Mouse (Mus musculus): ENCODE data around the gene Notch1. TPM values are rescaled to one million over a fixed set of nuclear protein-coding genes. Genes with fewer than 3 reads are reported as not detected.
A peak's percentile ranks its signal among the peaks of the same experiment; 100 is the strongest.

Gene Notch1
- polyA plus RNA-seq, 2 experiments, result 1.7 to 2.1 TPM

DNA sequence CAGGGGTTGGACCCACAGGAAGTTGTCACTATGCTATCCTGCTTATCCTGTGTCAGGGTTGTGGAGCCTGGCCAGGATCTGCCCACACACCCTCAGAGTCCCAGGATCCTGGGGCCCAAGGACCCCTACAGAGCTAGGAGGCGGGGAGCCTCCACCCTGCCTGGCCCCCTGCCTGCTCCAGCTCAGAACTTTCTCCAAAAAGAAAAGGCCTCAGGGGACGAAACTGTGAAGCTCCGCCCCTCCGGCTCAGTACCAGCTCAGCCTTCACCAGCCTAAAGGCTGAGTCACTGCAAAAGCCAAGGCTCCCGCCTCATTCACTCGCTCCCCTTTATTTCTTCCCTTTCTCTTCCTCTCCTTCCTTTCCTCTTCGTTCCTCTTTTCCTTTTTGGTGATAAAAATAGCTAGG lies 9.0 kb downstream of the Notch1 start:
- no peak for DNase-seq (ENCODE audit: low read depth in 3 of 3, low spot score in 3 of 3)
- no peaks in the 10 kb centered on the region for H3K9me3 ChIP-seq (ENCODE audit: control insufficient read depth, low read length)
- no peak for ATAC-seq (ENCODE audit: insufficient read depth)
- no peak overlapping the region for H3K9ac ChIP-seq (replicated peaks)
- WGBS (ENCODE audit: insufficient replicate concordance), result 6% methylated on average over 7 of the region's 7 CpGs
- no peak overlapping the region for H3K27ac ChIP-seq
- peaks cover 23% of the 10 kb centered on the region for H3K27me3 ChIP-seq (ENCODE audit: control insufficient read depth, insufficient read depth, low read length)
- H3K4me3 ChIP-seq (ENCODE audit: insufficient read depth in 1 of 2, low read depth in 2 of 2, low read length in 2 of 2), result no peak overlapping the region
- no peaks in the 10 kb centered on the region for H3K36me3 ChIP-seq (replicated peaks; ENCODE audit: control insufficient read depth, insufficient read depth, low read depth)
- peaks cover 0 to 8% of the 10 kb centered on the region in 2 experiments; a peak in 2 of 4 replicates for H3K4me1 ChIP-seq (replicated peaks; ENCODE audit: control insufficient read depth in 2 of 2, insufficient read depth in 2 of 2, low read length in 1 of 2)
- TF ChIP-seq EP300 (IDR thresholded peaks at IDR 0.05; ENCODE audit: low read depth) (no peak), CTCF (IDR thresholded peaks at IDR 0.05; ENCODE audit: low read depth) (no peak)
- no peak overlapping the region; the same call in 1 of the 2 replicates for H3K4me2 ChIP-seq (ENCODE audit: low read depth)

DNA sequence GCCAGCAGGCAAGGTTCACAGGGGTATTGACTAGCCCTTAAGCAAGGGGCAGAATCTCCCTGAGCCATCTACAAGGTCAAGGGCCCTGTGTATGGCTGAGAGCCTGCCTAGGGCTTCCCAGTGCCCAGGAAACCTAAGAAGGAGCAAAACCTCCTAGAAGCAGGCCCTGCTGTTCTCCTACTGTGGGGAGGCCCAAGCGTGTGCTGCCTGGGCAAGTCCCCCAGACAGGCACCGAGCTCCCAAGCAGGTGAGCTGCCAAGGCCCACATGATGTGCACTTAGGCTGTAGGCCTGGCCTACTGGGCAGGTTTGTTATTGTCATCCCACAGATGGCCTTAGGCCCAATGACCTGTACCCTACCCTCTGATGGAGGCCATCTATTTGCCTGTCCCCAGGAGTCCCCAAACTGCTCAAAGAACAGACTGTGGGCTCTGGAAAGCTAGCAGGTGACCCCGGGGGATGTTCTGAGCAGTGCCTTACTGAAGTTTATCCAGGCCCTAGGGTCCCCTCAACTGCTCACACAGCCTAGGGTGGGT lies 9.7 kb downstream of the Notch1 start:
- TF ChIP-seq CTCF (IDR thresholded peaks at IDR 0.05; ENCODE audit: low read depth) (no peak), EP300 (IDR thresholded peaks at IDR 0.05; ENCODE audit: low read depth) (no peak)
- no peaks in the 10 kb centered on the region for H3K9me3 ChIP-seq (ENCODE audit: control insufficient read depth, low read length)
- H3K4me3 ChIP-seq (ENCODE audit: insufficient read depth in 1 of 2, low read depth in 2 of 2, low read length in 2 of 2), result no peak overlapping the region
- peaks cover 30% of the 10 kb centered on the region for H3K27me3 ChIP-seq (ENCODE audit: control insufficient read depth, insufficient read depth, low read length)
- 57% methylated on average over 3 of the region's 3 CpGs for WGBS (ENCODE audit: insufficient replicate concordance)
- no peak for ATAC-seq (ENCODE audit: insufficient read depth)
- H3K9ac ChIP-seq (replicated peaks), result no peak overlapping the region
- DNase-seq (ENCODE audit: low read depth in 3 of 3, low spot score in 3 of 3), result no peak
- H3K4me2 ChIP-seq (ENCODE audit: low read depth), result no peak overlapping the region
- peaks cover 0 to 8% of the 10 kb centered on the region in 2 experiments; a peak in 2 of 4 replicates for H3K4me1 ChIP-seq (replicated peaks; ENCODE audit: control insufficient read depth in 2 of 2, insufficient read depth in 2 of 2, low read length in 1 of 2)
- no peak overlapping the region for H3K27ac ChIP-seq
- no peaks in the 10 kb centered on the region for H3K36me3 ChIP-seq (replicated peaks; ENCODE audit: control insufficient read depth, insufficient read depth, low read depth)

DNA sequence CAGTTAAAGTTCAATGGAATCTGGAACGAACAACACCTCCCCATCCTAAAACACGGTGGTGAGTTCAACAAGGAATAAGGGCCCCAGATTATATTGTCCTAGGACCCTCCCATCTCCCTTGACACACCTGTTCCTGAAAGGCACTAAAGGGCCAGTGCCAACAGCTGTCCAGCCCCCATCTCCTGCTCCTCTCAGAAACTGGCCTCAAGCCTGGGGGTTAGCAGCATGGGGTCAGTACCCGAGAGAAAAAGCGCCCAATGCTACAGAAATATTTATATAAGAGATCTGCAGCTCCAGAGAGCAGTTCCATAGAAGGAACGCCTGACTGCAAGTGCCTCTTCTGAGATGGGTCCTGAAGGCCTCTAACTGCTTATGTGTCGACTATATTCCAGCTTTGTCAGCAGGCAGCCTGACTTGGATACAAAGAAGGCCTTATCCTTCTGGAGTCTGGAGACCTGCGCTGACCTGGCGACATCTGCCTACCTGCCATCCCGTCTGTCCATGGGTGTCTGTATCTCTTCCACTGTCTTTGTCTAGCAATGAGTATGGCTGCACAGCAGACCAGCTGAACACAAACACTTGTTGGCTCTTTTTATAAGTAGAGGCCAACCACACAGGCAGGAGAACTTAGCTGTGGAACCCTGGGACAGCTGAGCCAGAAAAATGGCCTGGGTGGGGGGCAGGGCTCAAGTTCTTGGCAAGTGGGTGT lies 11.5 kb downstream of the Notch1 start:
- ATAC-seq (ENCODE audit: insufficient read depth), result no peak
- Histone ChIP-seq H3K27ac (no peak overlapping the region), H3K4me3 (ENCODE audit: insufficient read depth in 1 of 2, low read depth in 2 of 2, low read length in 2 of 2) (no peak overlapping the region), H3K9me3 (ENCODE audit: control insufficient read depth, low read length) (no peaks in the 10 kb centered on the region), H3K36me3 (replicated peaks; ENCODE audit: control insufficient read depth, insufficient read depth, low read depth) (no peaks in the 10 kb centered on the region), H3K9ac (replicated peaks) (no peak overlapping the region), H3K4me1 (replicated peaks; ENCODE audit: control insufficient read depth in 2 of 2, insufficient read depth in 2 of 2, low read length in 1 of 2) (peaks cover 0 to 8% of the 10 kb centered on the region in 2 experiments; a peak in 2 of 4 replicates), H3K27me3 (ENCODE audit: control insufficient read depth, insufficient read depth, low read length) (peaks cover 39% of the 10 kb centered on the region), H3K4me2 (ENCODE audit: low read depth) (no peak overlapping the region)
- no peak for DNase-seq (ENCODE audit: low read depth in 3 of 3, low spot score in 3 of 3)
- WGBS (ENCODE audit: insufficient replicate concordance), result 65% methylated on average over 9 of the region's 9 CpGs
- no peak for TF ChIP-seq EP300 (IDR thresholded peaks at IDR 0.05; ENCODE audit: low read depth)
- no peak for TF ChIP-seq CTCF (IDR thresholded peaks at IDR 0.05; ENCODE audit: low read depth)

DNA sequence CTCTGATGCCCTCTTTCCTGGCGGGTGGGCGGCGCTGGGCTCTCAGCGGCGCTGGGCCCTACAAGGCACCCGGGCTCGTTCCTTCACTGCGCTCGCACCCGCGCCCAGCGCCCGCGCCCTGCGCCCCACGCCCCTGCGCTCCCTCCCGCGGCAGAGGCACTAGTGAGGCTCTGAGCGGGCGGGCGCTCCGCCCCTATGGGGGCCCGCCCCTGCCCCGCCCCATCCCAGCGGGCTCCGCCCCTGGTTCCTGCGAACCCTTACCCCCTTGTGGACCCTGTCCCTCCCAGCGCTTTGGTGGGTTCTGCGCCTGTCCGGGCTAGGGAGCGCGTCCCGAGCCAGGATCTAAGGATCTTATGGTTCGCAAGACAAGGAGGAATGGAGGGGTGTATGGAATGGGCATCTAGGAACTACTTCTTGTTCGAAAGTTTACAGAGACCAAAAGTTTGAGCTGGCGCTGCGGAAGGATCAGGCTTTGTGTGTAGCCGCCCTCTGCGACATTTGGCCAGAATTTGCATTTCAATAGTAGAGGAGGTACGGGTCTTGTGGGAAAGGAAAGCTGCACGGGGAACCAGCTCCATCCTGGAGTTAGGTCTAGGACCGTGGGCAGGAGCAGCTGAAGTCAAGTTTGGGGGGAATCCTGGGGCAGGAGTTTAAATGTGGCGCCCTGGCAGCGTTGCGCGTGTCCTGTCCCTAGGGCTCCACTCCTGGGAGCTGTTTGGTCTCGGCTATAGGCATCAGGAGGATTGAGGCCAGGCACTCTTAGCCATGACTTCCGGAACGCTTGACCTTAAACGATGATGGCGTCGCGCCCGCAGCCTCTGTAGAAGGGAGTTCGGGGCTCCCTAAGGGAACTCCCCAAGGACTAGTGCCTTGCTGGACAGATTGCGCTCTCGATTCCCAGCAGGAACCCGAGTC lies 12.5 kb downstream of the Notch1 start:
- H3K9me3 ChIP-seq (ENCODE audit: control insufficient read depth, low read length), result no peaks in the 10 kb centered on the region
- H3K4me1 ChIP-seq (replicated peaks; ENCODE audit: control insufficient read depth in 2 of 2, insufficient read depth in 2 of 2, low read length in 1 of 2), result peaks cover 0 to 10% of the 10 kb centered on the region in 2 experiments; a peak in 2 of 4 replicates
- peak overlapping the region; percentile 64 for H3K4me2 ChIP-seq (ENCODE audit: low read depth)

More for the DNA sequence above, 12.5 kb downstream of the Notch1 start:
- whole genome bisulfite sequencing (ENCODE audit: insufficient replicate concordance), result 3% methylated on average over 47 of the region's 59 CpGs
- ATAC-seq (ENCODE audit: insufficient read depth) (peak; percentile 67), DNase-seq (ENCODE audit: low read depth in 3 of 3, low spot score in 3 of 3) (peak in 1 of 3 experiments; percentile 41)
- TF ChIP-seq EP300 (IDR thresholded peaks at IDR 0.05; ENCODE audit: low read depth) (no peak), CTCF (IDR thresholded peaks at IDR 0.05; ENCODE audit: low read depth) (no peak)
- Histone ChIP-seq H3K36me3 (replicated peaks; ENCODE audit: control insufficient read depth, insufficient read depth, low read depth) (no peaks in the 10 kb centered on the region), H3K9ac (replicated peaks) (no peak overlapping the region; the same call in 1 of the 2 replicates), H3K27ac (no peak overlapping the region), H3K4me3 (ENCODE audit: insufficient read depth in 1 of 2, low read depth in 2 of 2, low read length in 2 of 2) (peak overlapping the region; percentile 58 to 72), H3K27me3 (ENCODE audit: control insufficient read depth, insufficient read depth, low read length) (peaks cover 39% of the 10 kb centered on the region)

Data from liver, embryonic 14.5 days (tissue).